Mouse (Mus musculus) stomach, postnatal 0 days (tissue): Measurements from ENCODE around the gene Gm3952. TPM values are rescaled to one million over a fixed set of nuclear protein-coding genes. Genes with fewer than 3 reads are reported as not detected.

Source experiments
- ATAC-seq: fragments of 200-750 bp; cut with Nextera tagmentation; 2 replicates; pipeline ENCODE4 v1.8.0; 2017; ENCODE audit not compliant: low FRiP score, low TSS enrichment
- DNase-seq: peaks from one replicate; pipeline ENCODE4 v3.0.0-alpha.2; 2016; ENCODE audit warnings: low spot score
- H3K27ac ChIP-seq: fragments of 300-500 bp; sonication (generic); replicated peaks from 2 replicates; pipeline ENCODE4 v1.5.1; 2014; ENCODE audit warnings: mild to moderate bottlenecking, control low read depth
- H3K27me3 ChIP-seq: fragments of 300-500 bp; sonication (generic); 2 replicates; pipeline ENCODE4 v1.6.1; 2014; ENCODE audit warnings: low read length; ENCODE audit not compliant: control insufficient read depth, insufficient read depth
- H3K36me3 ChIP-seq: fragments of 300-500 bp; sonication (generic); 2 replicates; pipeline ENCODE4 v1.6.1; 2014; ENCODE audit warnings: low read length, mixed read lengths; ENCODE audit not compliant: control insufficient read depth, insufficient read depth
- H3K4me1 ChIP-seq: fragments of 300-500 bp; sonication (generic); replicated peaks from 2 replicates; pipeline ENCODE4 v1.6.1; 2014; ENCODE audit warnings: antibody characterized with exemption; ENCODE audit not compliant: control insufficient read depth, insufficient read depth
- H3K4me2 ChIP-seq: fragments of 300-500 bp; sonication (generic); replicated peaks from 2 replicates; pipeline ENCODE4 v1.6.1; 2014; ENCODE audit warnings: low read depth, mild to moderate bottlenecking, control low read depth, moderate library complexity
- H3K4me3 ChIP-seq: fragments of 300-500 bp; sonication (generic); 2 replicates; pipeline ENCODE4 v1.5.1; 2014; ENCODE audit warnings: low read depth, low read length, control low read depth
- H3K9ac ChIP-seq: fragments of 300-500 bp; sonication (generic); 2 replicates; pipeline ENCODE4 v1.6.1; 2014; ENCODE audit warnings: mild to moderate bottlenecking, low read length, control low read depth, mixed read lengths
- H3K9me3 ChIP-seq: fragments of 300-500 bp; sonication (generic); 2 replicates; pipeline ENCODE4 v1.6.1; 2016; ENCODE audit warnings: low read length; ENCODE audit not compliant: control insufficient read depth
- CTCF ChIP-seq: IDR thresholded peaks from 2 replicates; pipeline ENCODE4 v1.5.1; 2016; ENCODE audit warnings: antibody characterized with exemption, low read depth, mild to moderate bottlenecking, moderate library complexity
- EP300 ChIP-seq: optimal IDR thresholded peaks from 2 replicates; pipeline ENCODE3; 2016; ENCODE audit warnings: antibody characterized with exemption
- WGBS: fragments of 180-500 bp; shearing (Covaris S2); extraction: QIAGEN DNeasy Blood & Tissue Kit; methylation state at CpG from one replicate; pipeline ENCODE4 v1.1.7; 2014; 5-methylcytosine and 5-hydroxymethylcytosine counted together
- polyA plus RNA-seq: library from polyadenylated mRNA; unstranded; fragments of >200 nt; fragmentation: Nextera tagmentation; extraction: Ambion mirVana; gene quantifications from 2 replicates; pipeline ENCODE4 v1.2.1, GENCODE M21; 2015

Gm3952 gene
- polyA plus RNA-seq, 1 experiment from 2014 or later = not detected

DNA sequence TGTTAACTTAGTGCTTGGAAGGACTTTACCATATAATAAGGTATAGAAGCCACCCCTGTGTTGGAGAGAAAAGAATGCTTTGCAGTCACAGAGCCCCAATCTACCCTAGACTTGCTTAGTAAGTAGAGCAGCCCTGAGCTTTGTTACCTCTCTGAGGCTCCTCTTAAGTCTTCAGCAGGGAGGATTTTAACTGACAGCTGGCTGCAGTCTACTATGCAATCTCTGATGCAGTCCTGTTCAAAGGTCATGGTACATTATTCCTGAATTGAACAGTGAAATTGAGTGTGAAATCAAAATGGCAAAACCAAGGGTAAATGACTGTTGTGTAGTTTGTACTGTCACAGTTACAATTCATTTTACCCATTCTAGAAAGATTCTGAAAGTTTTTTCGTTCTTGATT, 71.3 kb downstream of the Gm3952 start:
- H3K4me1 ChIP-seq = no peaks in the 10 kb centered on the region
- ATAC-seq = no peak
- no peak overlapping the region for H3K4me2 ChIP-seq
- no peaks in the 10 kb centered on the region for H3K27me3 ChIP-seq
- no peak for DNase-seq
- WGBS = 95% methylated on average over 1 of the region's 1 CpGs
- H3K9ac ChIP-seq = no peak overlapping the region
- TF ChIP-seq CTCF (no peak), EP300 (no peak)
- no peak overlapping the region for H3K27ac ChIP-seq
- no peak overlapping the region for H3K4me3 ChIP-seq
- no peaks in the 10 kb centered on the region for H3K9me3 ChIP-seq
- peaks cover 11% of the 10 kb centered on the region for H3K36me3 ChIP-seq

DNA sequence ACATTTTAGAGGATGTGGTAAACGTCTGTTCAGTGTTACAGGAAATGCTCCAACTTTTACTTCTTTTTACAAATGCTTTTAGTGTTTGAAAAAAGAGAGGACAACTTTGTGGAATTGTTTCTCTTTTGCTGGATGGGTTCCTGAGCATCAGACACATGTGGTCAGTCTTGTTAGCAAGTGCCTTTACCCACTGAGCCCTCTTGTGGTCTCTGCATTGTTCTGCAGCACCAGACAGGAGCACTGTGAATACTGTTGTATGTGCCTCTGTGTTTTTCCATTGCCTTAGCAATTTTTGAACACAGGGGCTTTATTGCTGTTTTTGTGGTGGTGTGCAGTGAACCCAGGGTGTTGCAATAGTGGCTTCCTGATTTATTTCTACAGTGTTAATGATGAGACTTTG, 73.7 kb downstream of the Gm3952 start:
- TF ChIP-seq CTCF (peak; percentile 79), EP300 (no peak)
- Histone ChIP-seq H3K4me2 (no peak overlapping the region), H3K27me3 (no peaks in the 10 kb centered on the region), H3K4me1 (no peaks in the 10 kb centered on the region), H3K9me3 (no peaks in the 10 kb centered on the region), H3K9ac (no peak overlapping the region), H3K27ac (no peak overlapping the region), H3K36me3 (peaks cover 15% of the 10 kb centered on the region), H3K4me3 (no peak overlapping the region)
- ATAC-seq (no peak), DNase-seq (no peak)
- whole genome bisulfite sequencing = 52% methylated on average over 1 of the region's 1 CpGs

DNA sequence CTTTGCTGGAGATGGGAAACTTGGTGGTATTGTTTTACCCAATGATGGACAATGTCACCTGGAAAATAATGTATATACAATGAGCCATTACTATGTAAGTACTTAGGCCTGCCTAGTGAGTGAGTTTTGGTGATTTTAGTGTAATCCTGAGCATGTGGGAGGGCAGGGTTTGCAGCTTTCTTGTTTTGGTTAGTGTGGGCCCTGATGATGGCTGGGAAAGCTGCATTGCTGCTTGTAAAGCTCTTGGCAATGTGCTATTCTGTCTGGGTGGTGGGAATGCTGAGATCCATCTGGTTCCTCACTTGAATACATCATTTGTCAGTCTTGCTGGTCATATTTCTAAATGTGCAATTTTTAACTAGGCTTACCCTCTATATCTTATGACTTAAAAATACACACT, 82.3 kb downstream of the Gm3952 start:
- no peak overlapping the region for H3K4me3 ChIP-seq
- TF ChIP-seq CTCF (no peak), EP300 (no peak)
- ATAC-seq = no peak
- no peaks in the 10 kb centered on the region for H3K9me3 ChIP-seq
- no peak for DNase-seq
- H3K9ac ChIP-seq = no peak overlapping the region
- H3K36me3 ChIP-seq = peaks cover 33% of the 10 kb centered on the region
- no peak overlapping the region for H3K27ac ChIP-seq
- no peaks in the 10 kb centered on the region for H3K27me3 ChIP-seq
- H3K4me2 ChIP-seq = no peak overlapping the region
- no peaks in the 10 kb centered on the region for H3K4me1 ChIP-seq

DNA sequence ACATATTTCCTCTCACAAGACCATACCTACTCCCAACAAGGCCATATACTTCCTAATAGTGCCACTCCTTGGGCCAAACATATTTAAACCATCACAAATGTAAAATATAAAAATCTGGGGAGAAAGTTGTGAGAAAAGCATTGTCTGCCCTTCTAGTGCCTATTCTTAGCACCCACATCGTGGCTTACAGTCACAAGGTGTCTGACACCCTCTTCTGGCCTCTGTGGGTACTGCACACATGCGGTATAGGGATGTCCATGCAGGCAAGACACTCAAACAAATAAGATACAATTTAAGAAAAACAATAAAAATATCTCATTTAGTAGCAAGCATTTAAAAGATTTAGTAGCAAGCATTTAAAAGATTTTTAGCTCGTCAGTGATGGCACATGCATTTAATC, 89.2 kb downstream of the Gm3952 start:
- Histone ChIP-seq H3K9me3 (no peaks in the 10 kb centered on the region), H3K4me3 (no peak overlapping the region), H3K4me1 (no peaks in the 10 kb centered on the region), H3K27ac (no peak overlapping the region), H3K36me3 (peaks cover 18% of the 10 kb centered on the region), H3K4me2 (no peak overlapping the region), H3K27me3 (no peaks in the 10 kb centered on the region), H3K9ac (no peak overlapping the region)
- TF ChIP-seq CTCF = peak; percentile 91
- no peak for TF ChIP-seq EP300
- ATAC-seq (0 out of 2 replicates have a peak, but pooled peaks have one; percentile 40), DNase-seq (peak; percentile 77)
- 45% methylated on average over 3 of the region's 3 CpGs for WGBS

DNA sequence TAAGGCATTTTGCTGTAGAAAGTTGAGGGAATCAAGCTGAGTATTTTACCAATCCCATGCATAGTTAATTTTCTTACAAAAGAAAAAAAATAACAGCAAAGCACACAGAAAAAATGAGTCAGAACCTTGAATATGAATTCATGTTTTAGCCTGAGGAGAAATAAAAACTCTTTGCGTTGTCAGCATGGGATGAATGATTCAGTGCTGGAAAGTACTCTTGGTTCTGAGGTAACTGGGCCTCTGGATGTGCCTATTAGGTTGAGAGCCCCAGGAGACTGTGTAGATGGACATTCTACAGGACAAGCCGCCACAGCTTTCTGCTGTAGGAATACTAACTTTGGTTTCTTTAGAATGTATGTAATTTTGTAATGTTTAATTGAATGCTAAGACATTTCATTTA, 93.7 kb downstream of the Gm3952 start:
- H3K4me3 ChIP-seq = no peak overlapping the region
- 68% methylated on average over 2 of the region's 2 CpGs for WGBS
- no peak for TF ChIP-seq CTCF
- no peak for TF ChIP-seq EP300

DNA sequence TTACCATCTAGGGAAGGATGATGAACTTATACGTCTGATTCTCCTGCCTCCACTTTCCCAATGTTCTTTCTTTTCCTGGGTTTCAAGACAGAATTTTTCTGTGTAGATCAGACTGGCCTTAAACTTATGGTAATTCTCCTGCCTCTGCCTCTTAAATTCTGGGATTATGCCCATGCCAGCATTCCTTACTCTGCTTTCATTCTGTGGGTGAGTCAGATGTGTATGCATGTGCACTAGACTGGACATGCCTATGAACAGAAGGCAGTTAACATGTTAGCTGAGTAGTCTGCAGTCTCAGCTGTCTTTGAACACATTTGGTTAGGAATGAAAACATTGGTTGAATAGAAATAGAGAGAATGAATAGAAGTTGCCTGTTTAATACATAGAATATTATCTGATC, 94.1 kb downstream of the Gm3952 start:
- ATAC-seq (no peak), DNase-seq (no peak)
- 50% methylated on average over 1 of the region's 1 CpGs for WGBS
- Histone ChIP-seq H3K4me3 (no peak overlapping the region), H3K4me1 (peaks cover 3% of the 10 kb centered on the region; the same call in 1 of the 2 replicates), H3K27me3 (no peaks in the 10 kb centered on the region), H3K9ac (no peak overlapping the region), H3K9me3 (no peaks in the 10 kb centered on the region), H3K36me3 (peaks cover 4% of the 10 kb centered on the region; the same call in 1 of the 2 replicates), H3K4me2 (no peak overlapping the region), H3K27ac (no peak overlapping the region)
- TF ChIP-seq CTCF = no peak

More for the DNA sequence above, 93.7 kb downstream of the Gm3952 start:
- DNase-seq (no peak), ATAC-seq (no peak)
- peaks cover 4% of the 10 kb centered on the region; the same call in 1 of the 2 replicates for H3K36me3 ChIP-seq
- H3K9me3 ChIP-seq = no peaks in the 10 kb centered on the region
- H3K4me1 ChIP-seq = peaks cover 3% of the 10 kb centered on the region; the same call in 1 of the 2 replicates
- no peaks in the 10 kb centered on the region for H3K27me3 ChIP-seq
- peak overlapping the region; percentile 35; the same call in 1 of the 2 replicates for H3K27ac ChIP-seq
- H3K4me2 ChIP-seq = no peak overlapping the region
- H3K9ac ChIP-seq = no peak overlapping the region
